Mouse (Mus musculus): ENCODE measurements around the gene Psrc1. TPM values are rescaled to one million over a fixed set of nuclear protein-coding genes. Genes with fewer than 3 reads are reported as not detected.

The Psrc1 gene
- polyA plus RNA-seq, 1 experiment = not detected

- H3K4me1 ChIP-seq (ENCODE audit: control insufficient read depth, insufficient read depth, insufficient read length, low read length) = no peaks in the 10 kb centered on the region
- H3K27ac ChIP-seq (replicated peaks; ENCODE audit: low read depth, low read length) = no peak overlapping the region
- H3K4me3 ChIP-seq (ENCODE audit: insufficient read depth, low read depth, low read length) = no peak overlapping the region
These were observed 22.1 kb downstream of the Psrc1 start for GRCm38 (mm10) chr3:108405536-108406305.

- no peak overlapping the region for H3K4me3 ChIP-seq (ENCODE audit: insufficient read depth, low read depth, low read length)
- H3K4me1 ChIP-seq (ENCODE audit: control insufficient read depth, insufficient read depth, insufficient read length, low read length) = no peaks in the 10 kb centered on the region
- no peak overlapping the region for H3K27ac ChIP-seq (replicated peaks; ENCODE audit: low read depth, low read length)
These were observed 22.8 kb downstream of the Psrc1 start for GRCm38 (mm10) chr3:108406306-108406885.

DNA sequence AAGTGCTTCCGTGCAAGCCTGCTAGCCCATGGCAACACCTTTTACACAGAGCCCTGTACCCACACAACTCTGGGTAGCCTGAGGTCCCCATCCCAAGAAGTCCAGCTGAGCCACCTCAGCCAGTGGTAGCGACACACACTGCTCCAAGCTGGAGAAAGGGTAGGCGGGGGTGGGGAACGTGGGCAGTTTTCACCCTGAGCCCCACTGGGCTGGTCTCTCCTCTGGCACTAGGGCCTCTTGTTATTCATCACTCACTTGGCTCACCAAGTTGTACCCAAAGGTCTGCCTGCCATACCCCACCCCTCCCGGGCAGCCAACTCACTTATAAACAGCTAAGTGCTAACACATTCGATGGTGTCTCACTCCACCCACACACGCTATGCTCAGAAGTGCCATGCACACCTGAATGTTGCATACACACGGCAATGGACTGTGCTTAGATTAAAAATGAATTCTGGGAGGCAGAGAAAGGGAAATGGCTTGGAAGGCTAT, 24.9 kb downstream of the Psrc1 start:
- Histone ChIP-seq H3K27ac (replicated peaks; ENCODE audit: low read depth, low read length) (no peak overlapping the region), H3K4me1 (ENCODE audit: control insufficient read depth, insufficient read depth, insufficient read length, low read length) (no peaks in the 10 kb centered on the region), H3K4me3 (ENCODE audit: insufficient read depth, low read depth, low read length) (no peak overlapping the region)

DNA sequence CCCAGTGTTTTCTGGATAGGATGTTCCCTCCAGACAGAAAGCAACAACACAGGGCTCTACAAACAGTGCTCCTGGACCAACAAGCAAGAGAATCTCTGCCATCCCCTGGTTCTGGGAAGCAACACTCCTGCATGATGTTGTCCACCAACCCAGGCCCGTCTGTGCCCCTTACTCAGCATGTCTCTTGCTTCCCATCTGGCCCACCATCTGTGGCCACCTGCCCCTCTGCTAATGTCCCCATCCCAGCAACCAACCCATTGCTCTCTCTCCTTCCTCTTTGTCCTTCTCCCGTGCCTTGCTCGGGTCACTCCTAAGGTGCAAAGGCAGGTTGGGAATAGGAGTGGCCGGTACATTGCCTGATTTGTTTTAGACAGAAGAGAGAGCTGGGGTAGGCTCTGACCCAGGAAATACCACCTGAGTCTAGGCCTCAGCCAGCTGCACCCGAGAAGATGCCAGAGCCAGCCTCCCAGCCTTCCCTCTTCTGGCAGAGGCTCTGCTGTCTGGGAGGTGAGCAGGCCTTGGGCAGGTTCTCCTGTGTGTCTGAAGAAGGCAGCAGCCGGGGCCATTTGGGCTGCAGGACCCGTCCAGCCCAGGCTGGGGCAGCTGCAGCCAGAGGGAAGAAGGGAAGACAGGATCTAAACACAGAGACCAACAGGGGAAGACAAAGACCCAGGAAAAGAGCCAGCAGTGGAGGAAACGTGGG, 26.2 kb downstream of the Psrc1 start:
- Histone ChIP-seq H3K4me1 (ENCODE audit: control insufficient read depth, insufficient read depth, insufficient read length, low read length) (no peaks in the 10 kb centered on the region), H3K27ac (replicated peaks; ENCODE audit: low read depth, low read length) (no peak overlapping the region), H3K4me3 (ENCODE audit: insufficient read depth, low read depth, low read length) (no peak overlapping the region)

GRCm38 (mm10) chr3:108410359-108410714, 26.7 kb downstream of the Psrc1 start:
- Histone ChIP-seq H3K4me1 (ENCODE audit: control insufficient read depth, insufficient read depth, insufficient read length, low read length) (no peaks in the 10 kb centered on the region; the same call in 1 of the 2 replicates), H3K4me3 (ENCODE audit: insufficient read depth, low read depth, low read length) (no peak overlapping the region), H3K27ac (replicated peaks; ENCODE audit: low read depth, low read length) (no peak overlapping the region)

GRCm38 (mm10) chr3:108411026-108411753, 27.6 kb downstream of the Psrc1 start:
- Histone ChIP-seq H3K4me3 (ENCODE audit: insufficient read depth, low read depth, low read length) (no peak overlapping the region), H3K4me1 (ENCODE audit: control insufficient read depth, insufficient read depth, insufficient read length, low read length) (no peaks in the 10 kb centered on the region; the same call in 1 of the 2 replicates), H3K27ac (replicated peaks; ENCODE audit: low read depth, low read length) (no peak overlapping the region)

DNA sequence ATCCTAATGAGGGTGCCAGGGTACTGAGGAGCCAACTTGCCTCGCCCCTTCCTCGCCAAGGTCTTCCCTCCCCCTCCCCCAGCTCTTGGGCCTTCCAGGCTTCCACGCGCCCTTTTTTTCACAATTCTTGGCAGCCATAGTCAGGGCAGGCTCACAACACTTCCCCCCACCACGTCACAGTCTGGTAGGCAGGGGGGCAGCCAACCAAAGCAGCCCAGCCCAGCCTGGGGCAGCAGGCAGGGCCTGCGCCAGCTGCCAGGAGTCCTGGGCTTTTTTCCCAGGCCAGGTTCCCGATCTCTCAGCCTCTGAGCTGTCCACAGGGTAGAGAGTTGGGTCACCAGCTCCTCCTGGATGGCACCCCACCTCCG, 28.1 kb downstream of the Psrc1 start:
- H3K4me3 ChIP-seq (ENCODE audit: insufficient read depth, low read depth, low read length) = no peak overlapping the region
- H3K27ac ChIP-seq (replicated peaks; ENCODE audit: low read depth, low read length) = no peak overlapping the region
- no peaks in the 10 kb centered on the region; the same call in 1 of the 2 replicates for H3K4me1 ChIP-seq (ENCODE audit: control insufficient read depth, insufficient read depth, insufficient read length, low read length)

DNA sequence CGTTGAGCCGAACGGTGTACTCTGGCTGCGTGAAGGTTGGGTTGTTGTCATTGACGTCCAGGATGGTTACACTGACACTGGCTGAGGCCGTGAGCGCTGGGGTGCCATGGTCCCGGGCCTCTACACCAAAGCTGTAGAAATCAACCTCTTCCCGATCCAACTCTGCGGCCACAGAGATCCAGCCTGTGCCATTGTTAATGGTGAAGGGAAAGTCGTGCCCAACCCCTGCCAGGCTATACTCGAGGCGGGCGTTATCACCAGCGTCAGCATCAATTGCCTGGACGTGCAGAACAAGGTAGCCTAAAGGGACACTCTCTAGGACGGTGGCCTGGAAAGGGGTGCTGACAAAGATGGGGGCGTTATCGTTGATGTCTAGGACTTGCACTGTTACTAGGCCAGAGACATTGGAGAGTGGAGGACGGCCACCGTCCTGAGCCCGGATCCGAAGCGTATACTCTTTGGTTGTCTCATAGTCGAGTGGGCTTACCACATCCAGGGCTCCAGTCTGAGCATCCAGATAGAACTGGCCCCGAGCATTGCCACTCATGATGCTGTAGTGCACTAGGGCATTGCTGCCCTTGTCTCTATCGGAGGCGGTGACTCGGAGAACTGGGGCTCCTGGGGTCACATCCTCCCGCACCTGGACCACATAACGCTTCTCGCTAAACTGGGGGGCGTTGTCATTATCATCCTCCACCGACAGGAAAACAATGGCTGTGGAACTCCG, 30.2 kb downstream of the Psrc1 start:
- Histone ChIP-seq H3K4me1 (ENCODE audit: control insufficient read depth, insufficient read depth, insufficient read length, low read length) (no peaks in the 10 kb centered on the region; the same call in none of the 2 replicates), H3K27ac (replicated peaks; ENCODE audit: low read depth, low read length) (no peak overlapping the region), H3K4me3 (ENCODE audit: insufficient read depth, low read depth, low read length) (no peak overlapping the region)

DNA sequence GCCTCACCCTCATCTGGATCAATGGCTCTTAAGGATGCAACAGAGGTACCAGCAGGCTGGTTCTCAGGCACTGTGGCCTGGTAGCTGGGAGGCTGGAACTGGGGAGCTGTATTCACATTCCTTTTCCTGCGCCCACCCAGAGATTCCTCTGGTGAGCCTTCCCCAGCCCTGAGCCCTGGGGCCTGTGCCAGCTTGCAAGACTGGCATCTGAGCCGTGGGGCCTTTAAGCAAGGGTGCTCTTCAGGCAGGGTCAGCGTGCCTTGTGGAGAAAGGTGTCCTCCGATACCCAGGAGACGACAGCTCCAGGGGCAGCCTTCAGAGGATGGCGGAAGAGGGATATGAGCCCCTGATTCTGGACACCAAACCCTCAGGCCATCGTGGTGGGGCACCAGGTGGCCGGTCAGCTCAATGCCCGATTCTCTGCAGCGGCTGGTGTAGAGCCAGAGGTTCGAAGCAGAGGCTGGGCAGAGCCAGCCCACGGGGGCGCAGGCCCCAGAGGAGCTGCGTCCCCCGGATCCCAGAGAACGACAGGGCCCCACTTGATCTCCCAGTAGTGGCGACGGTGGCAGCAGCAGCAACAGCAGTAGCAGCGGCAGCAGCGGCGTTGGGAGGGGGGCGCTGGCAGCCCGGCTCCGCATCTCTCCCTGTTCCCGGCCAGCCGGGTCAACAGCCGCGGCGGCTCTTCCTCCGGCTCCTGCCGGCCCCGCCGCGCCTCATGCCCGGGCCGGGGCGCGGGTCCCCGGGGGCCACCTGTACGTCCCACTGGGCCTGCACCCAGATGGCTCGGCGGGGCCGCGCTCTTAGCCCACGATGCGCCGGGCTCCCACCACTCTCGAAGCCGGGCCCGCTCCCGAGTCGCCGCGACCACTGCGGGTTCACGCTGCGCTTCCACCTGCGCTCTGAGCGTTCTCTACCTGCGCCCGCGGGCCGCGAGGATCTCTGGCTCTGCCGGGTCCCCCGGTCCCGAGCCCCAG, 31.5 kb downstream of the Psrc1 start, which contains the start of gene Celsr2:
Gene Celsr2, minus strand, starts transcription at position 696 of the 974 bp plus-strand sequence.
- Histone ChIP-seq H3K4me1 (ENCODE audit: control insufficient read depth, insufficient read depth, insufficient read length, low read length) (no peaks in the 10 kb centered on the region; the same call in none of the 2 replicates), H3K27ac (replicated peaks; ENCODE audit: low read depth, low read length) (no peak within 1 kb of the TSS), H3K4me3 (ENCODE audit: insufficient read depth, low read depth, low read length) (peak within 1 kb of the TSS; percentile 64)

DNA sequence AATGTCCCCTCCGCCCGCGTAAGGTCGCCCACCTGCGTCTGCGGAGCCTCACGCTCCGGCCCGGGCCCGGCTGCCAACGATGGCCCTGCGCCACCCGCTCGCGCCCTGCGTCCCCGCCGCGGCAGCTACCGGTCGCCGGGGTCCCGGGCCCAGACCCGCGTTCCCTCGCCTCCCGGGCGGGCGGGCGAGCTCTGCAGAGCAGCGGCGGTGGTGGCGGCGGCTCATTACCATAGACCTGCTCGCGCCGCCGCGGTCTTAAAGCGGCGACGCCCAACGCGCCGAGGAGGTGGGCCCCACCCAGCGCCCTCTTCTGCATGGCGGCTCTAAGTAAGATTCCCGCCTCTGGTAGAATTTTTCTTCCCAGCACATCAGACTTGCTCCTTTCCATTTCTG, 32.2 kb downstream of the Psrc1 start:
- Histone ChIP-seq H3K4me3 (ENCODE audit: insufficient read depth, low read depth, low read length) (peak overlapping the region; percentile 64), H3K27ac (replicated peaks; ENCODE audit: low read depth, low read length) (no peak overlapping the region)

GRCm38 (mm10) chr3:108423006-108423405, 39.4 kb downstream of the Psrc1 start:
- no peak overlapping the region for H3K4me3 ChIP-seq (ENCODE audit: insufficient read depth, low read depth, low read length)
- H3K4me1 ChIP-seq (ENCODE audit: control insufficient read depth, insufficient read depth, insufficient read length, low read length) = no peaks in the 10 kb centered on the region
- H3K27ac ChIP-seq (replicated peaks; ENCODE audit: low read depth, low read length) = no peak overlapping the region

More for the DNA sequence above, 32.2 kb downstream of the Psrc1 start:
- no peaks in the 10 kb centered on the region; the same call in none of the 2 replicates for H3K4me1 ChIP-seq (ENCODE audit: control insufficient read depth, insufficient read depth, insufficient read length, low read length)

DNA sequence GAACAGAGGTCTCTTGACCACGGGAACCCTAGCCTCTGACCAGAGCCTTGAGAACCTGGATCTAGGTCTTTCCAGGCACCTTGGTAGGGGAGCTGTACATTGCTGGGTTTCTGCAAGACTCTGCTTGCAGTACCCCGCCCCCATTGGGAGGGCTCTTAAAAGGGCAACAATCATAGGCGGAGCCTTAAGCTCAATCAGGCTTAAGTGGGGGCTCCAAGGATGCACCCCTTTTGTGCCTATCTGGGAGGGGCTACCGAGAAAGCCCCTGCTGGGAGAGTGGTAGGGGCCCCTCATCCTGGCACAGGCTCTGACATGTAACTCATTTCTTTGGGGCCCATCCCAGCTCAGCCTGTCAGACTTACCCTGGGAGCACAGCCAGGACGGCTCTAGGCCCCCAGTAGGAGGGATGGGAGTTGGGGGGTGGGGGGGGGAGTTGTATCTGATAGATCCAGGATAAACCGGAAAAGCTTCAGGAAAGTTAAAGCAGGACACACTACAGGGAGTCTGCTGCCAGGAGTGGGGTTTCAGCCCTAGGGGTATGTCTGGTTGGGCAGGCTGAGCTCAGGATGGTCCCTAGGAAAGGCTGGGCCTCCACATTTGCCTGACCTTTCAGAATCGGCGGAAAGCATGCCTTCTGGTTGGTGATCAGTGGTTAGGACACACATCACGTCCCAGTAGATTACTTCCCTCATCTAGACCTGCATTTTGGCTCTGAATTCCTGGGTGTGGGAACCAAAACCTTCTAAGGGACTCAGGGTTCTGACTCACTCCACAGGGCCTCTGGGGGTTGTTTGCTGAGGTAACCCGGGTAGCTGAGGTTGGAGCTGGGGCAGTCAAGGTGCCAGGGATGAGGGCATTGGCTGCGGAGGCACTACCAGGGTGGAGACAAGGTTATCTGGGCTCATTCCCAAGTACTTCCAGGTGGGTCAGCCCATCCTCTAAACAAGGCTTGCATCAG, 40.5 kb downstream of the Psrc1 start:
- Histone ChIP-seq H3K27ac (replicated peaks; ENCODE audit: low read depth, low read length) (no peak overlapping the region), H3K4me3 (ENCODE audit: insufficient read depth, low read depth, low read length) (no peak overlapping the region), H3K4me1 (ENCODE audit: control insufficient read depth, insufficient read depth, insufficient read length, low read length) (no peaks in the 10 kb centered on the region)
